Mouse (Mus musculus) ES-E14 (cell line): Measurements from ENCODE around the gene Ralgapa1. TPM values are rescaled to one million over a fixed set of nuclear protein-coding genes. Genes with fewer than 3 reads are reported as not detected.

ENCODE experiments used
- DNase-seq: peaks from one replicate; pipeline ENCODE4 v3.0.0-alpha.2; 2013; ENCODE audit warnings: low read depth, low spot score
- H3K27ac ChIP-seq: 2 replicates; pipeline ENCODE4 v1.5.1; 2012; ENCODE audit warnings: low read depth, mild to moderate bottlenecking, low read length, moderate library complexity, mixed read lengths; ENCODE audit not compliant: poor library complexity, insufficient read depth, severe bottlenecking
- H3K36me3 ChIP-seq: 2 replicates; pipeline ENCODE4 v1.6.1; 2012; ENCODE audit warnings: mild to moderate bottlenecking, low read length, moderate library complexity, mixed read lengths; ENCODE audit not compliant: control insufficient read depth, poor library complexity, insufficient read depth, severe bottlenecking
- H3K4me1 ChIP-seq, 2 experiments: fragments of 150-350 bp in 1 of 2; sonication (generic) in 1 of 2; 2 replicates each; pipeline ENCODE4 v1.6.1; 2012; ENCODE audit warnings: low read length in 2 of 2, mild to moderate bottlenecking in 1 of 2, mixed read lengths in 1 of 2; ENCODE audit not compliant: control insufficient read depth in 2 of 2, insufficient read depth in 2 of 2, poor library complexity in 1 of 2
- H3K4me3 ChIP-seq, 2 experiments: fragments of 150-350 bp in 1 of 2; sonication (generic) in 1 of 2; 2 replicates each; pipeline ENCODE4 v1.5.1; 2012; ENCODE audit warnings: low read length in 2 of 2, low read depth in 1 of 2, mild to moderate bottlenecking in 1 of 2, mixed read lengths in 1 of 2; ENCODE audit not compliant: insufficient read depth in 1 of 2, poor library complexity in 1 of 2, severe bottlenecking in 1 of 2
- H3K9ac ChIP-seq: 2 replicates; pipeline ENCODE4 v1.6.1; 2012; ENCODE audit warnings: low read depth, mild to moderate bottlenecking, low read length, mixed read lengths; ENCODE audit not compliant: poor library complexity, insufficient read depth, severe bottlenecking
- H3K9me3 ChIP-seq: fragments of 150-350 bp; sonication (generic); 2 replicates; pipeline ENCODE4 v1.6.1; 2012; ENCODE audit warnings: low read depth, mild to moderate bottlenecking, low read length; ENCODE audit not compliant: control insufficient read depth, insufficient read depth
- CHD2 ChIP-seq: IDR thresholded peaks from 2 replicates; pipeline ENCODE4 v1.6.1; 2014; ENCODE audit warnings: mild to moderate bottlenecking, low read depth, low read length, inconsistent platforms
- HCFC1 ChIP-seq: IDR thresholded peaks from 2 replicates; pipeline ENCODE4 v1.6.1; 2012; ENCODE audit warnings: low read length, inconsistent platforms, borderline replicate concordance; ENCODE audit not compliant: insufficient read depth
- MAFK ChIP-seq: IDR thresholded peaks from 2 replicates; pipeline ENCODE4 v1.6.1; 2014; ENCODE audit warnings: mild to moderate bottlenecking, low read depth, low read length, inconsistent platforms; ENCODE audit not compliant: insufficient read depth
- ZC3H11A ChIP-seq: IDR thresholded peaks from 2 replicates; pipeline ENCODE4 v1.6.1; 2012; ENCODE audit warnings: low read depth, mild to moderate bottlenecking, inconsistent platforms, low read length, borderline replicate concordance
- ZNF384 ChIP-seq: IDR thresholded peaks from 2 replicates; pipeline ENCODE4 v1.6.1; 2012; ENCODE audit warnings: low read depth, low read length, inconsistent platforms
- in situ Hi-C, 2 experiments: fragments of 600-800 bp; cut with MboI; formaldehyde crosslinking; loops; one replicate each; pipeline ENCODE4 v1.15.1; 2025; ENCODE audit warnings: low sequenced_read_pairs in 2 of 2, inconsistent platforms in 1 of 2; ENCODE audit not compliant: unreplicated experiment in 2 of 2
- total RNA-seq: library from RNA; depleted of rRNA; stranded (reverse); fragments of 300-350 nt; gene quantifications from 2 replicates; pipeline ENCODE4 v1.2.3, GENCODE M21; 2012

Ralgapa1 gene
- total RNA-seq, 1 experiment: 8.9 TPM

DNA sequence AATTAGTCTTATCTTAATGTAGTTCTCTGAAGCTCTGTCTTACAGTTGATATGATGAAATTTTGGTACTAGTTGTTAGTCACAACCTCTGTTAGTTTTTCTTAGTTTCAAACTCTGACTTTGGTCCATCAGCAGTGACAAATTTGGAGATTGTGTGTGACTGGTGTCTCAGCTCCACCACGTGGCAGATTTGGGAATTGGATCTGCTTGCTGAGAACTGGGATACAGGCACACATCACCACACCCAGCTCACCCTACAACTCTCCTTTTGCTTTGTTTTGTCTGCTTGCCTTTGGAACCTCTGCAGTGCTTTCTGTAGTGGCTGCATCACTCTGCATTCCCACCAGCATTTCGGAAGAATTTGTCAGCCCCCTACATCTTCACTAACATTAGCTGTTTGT, 10.1 kb upstream of the Ralgapa1 start:
- no peak overlapping the region for H3K4me3 ChIP-seq
- H3K9ac ChIP-seq: no peak overlapping the region
- in situ Hi-C loops: no loop called here
- no peaks in the 10 kb centered on the region for H3K36me3 ChIP-seq
- TF ChIP-seq ZNF384 (no peak), MAFK (no peak), HCFC1 (no peak), CHD2 (no peak), ZC3H11A (no peak)
- no peak overlapping the region for H3K27ac ChIP-seq
- H3K4me1 ChIP-seq: no peaks in the 10 kb centered on the region; a peak in 1 of 4 replicates
- no peak for DNase-seq
- H3K9me3 ChIP-seq: no peaks in the 10 kb centered on the region

DNA sequence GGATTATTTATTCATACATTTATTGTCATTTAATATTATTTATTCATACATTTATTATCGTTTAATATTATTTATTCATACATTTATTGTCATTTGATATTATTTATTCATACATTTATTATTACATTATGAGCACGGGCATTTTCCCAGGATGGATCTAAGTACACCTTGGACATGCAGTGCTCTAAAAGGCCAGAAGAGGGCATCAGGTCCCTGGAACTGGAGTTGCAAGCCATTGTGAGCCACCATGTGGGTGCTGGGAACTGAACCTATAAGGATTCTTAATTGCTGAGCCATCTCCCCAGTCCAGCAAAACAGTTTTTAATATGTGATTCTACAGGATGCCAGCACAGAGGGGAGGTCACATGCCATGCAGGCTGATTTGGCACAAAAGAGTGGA, 4.6 kb upstream of the Ralgapa1 start:
- Histone ChIP-seq H3K9me3 (no peaks in the 10 kb centered on the region), H3K36me3 (no peaks in the 10 kb centered on the region), H3K4me1 (no peaks in the 10 kb centered on the region), H3K4me3 (no peak overlapping the region), H3K9ac (no peak overlapping the region), H3K27ac (no peak overlapping the region)
- no peak for TF ChIP-seq HCFC1
- no peak for TF ChIP-seq CHD2
- no peak for TF ChIP-seq ZNF384
- TF ChIP-seq ZC3H11A: no peak
- TF ChIP-seq MAFK: no peak
- in situ Hi-C loops: no loop called here
- DNase-seq: no peak

DNA sequence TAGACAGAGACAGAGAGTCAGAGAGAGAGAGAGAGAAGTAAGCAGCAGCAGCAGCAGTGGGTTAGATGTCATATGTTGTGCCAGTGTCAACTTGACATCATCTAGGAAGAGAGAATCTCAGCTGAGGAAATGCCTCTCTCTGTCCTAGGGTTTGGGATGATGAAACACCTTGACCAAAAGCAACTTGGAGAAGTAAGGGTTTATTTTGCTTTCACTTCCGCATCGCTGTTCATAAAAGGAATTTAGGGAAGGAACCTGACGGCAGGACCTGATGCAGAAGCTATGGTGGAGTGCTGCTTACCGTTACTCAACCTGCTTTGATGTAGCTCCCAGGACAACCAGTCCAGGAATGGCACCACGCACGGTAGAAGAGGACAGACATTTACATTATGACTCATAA, 3.1 kb upstream of the Ralgapa1 start:
- H3K4me1 ChIP-seq: no peaks in the 10 kb centered on the region
- H3K4me3 ChIP-seq: no peak overlapping the region
- no peaks in the 10 kb centered on the region for H3K9me3 ChIP-seq
- no peak overlapping the region for H3K9ac ChIP-seq
- DNase-seq: no peak
- in situ Hi-C loops: no loop called here
- no peak overlapping the region for H3K27ac ChIP-seq
- no peak for TF ChIP-seq ZC3H11A
- TF ChIP-seq CHD2: no peak
- no peak for TF ChIP-seq MAFK
- TF ChIP-seq HCFC1: no peak
- no peak for TF ChIP-seq ZNF384
- H3K36me3 ChIP-seq: no peaks in the 10 kb centered on the region

DNA sequence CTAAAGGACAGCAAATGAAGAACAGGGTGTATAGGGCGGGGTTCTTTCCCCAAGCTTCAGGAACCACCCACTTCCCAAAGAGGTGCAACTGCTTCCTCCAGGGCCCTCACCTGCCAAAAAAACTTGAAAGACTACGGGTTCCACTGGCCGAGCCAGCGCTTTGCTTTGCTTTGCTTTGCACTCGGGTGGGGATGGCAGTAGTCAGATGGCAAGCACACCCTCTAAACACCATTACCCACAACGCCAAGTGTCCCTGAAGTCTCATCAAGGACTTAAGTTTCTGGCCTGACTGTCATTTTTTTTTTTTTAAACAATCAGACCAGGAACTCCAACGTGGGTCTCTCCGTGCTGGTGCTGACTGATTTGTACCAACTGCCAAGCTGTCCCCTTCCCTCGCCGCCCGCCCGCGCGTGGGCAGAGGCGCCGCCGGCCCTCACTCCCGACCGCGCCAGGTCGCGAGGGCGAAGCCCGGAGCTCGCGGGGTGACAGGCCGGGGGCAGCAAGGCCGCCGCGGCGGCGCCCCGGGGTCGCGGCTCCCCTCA, 777 bp downstream of the Ralgapa1 start:
- TF ChIP-seq CHD2: no peak
- 0 out of 2 replicates have a peak, but pooled peaks have one; percentile 24 for TF ChIP-seq ZNF384
- Histone ChIP-seq H3K4me1 (no peaks in the 10 kb centered on the region), H3K27ac (no peak overlapping the region), H3K36me3 (no peaks in the 10 kb centered on the region), H3K9me3 (no peaks in the 10 kb centered on the region), H3K9ac (peak overlapping the region; percentile 69), H3K4me3 (peak overlapping the region; percentile 85 to 91)
- in situ Hi-C loops: no loop called here
- no peak for DNase-seq

DNA sequence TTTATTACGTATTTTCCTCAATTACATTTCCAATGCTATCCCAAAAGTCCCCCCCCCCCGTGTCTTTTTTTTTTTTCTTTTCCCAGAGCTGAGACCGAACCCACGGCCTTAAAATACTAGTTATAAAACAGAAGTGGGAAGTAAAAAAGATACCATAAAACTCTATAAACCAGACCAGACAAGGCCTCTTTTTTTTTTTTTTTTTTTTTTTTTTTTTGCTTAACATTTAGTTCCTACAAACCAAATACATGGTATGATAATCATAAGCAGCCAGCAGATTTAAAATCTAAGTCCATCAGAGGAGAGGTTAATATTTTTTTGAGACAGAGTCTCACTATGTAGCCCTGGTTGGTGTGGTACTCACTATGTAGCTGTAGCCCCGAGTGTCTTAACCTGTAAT, 4.5 kb downstream of the Ralgapa1 start:
- Histone ChIP-seq H3K27ac (no peak overlapping the region), H3K36me3 (no peaks in the 10 kb centered on the region), H3K4me3 (no peak overlapping the region), H3K9me3 (no peaks in the 10 kb centered on the region), H3K4me1 (no peaks in the 10 kb centered on the region), H3K9ac (no peak overlapping the region)
- TF ChIP-seq CHD2 (no peak), HCFC1 (no peak), MAFK (no peak), ZC3H11A (no peak), ZNF384 (no peak)
- DNase-seq: no peak
- in situ Hi-C loops: no loop called here
